In the genomic region with DNA sequence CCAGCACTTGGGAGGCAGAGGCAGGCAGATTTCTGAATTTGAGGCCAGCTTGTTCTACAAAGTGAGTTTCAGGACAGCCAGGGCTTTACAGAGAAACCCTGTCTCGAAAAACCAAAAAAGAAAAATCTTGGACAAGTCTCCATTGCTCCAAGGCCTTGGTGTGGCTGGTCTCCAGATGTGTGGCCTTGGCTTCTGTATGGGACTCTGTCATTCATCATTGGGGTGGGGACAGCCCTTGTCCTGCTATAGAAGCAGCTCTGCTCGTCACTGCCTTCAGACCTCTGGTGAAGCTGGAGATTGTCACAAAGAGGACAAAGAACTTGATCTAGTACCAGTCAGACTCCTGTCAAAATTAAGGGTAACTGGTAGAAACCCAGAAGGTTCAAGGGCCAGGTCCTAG, we compare ENCODE assay signal across 26 mouse cellular contexts. TPM values are rescaled to one million over a fixed set of nuclear protein-coding genes. Genes with fewer than 3 reads are reported as not detected.
A peak's percentile ranks its signal among the peaks of the same experiment; 100 is the strongest.
DNase-seq lines count a peak whose midpoint lies in the region; ATAC-seq and TF ChIP-seq lines count a peak whose summit lies in the region.
"Had no signal": no experiment of that assay in that cellular context is flagged by ENCODE, and none has a peak within 500 bp of the region (broad histone marks: within the 10 kb centered on the region; RNA-seq: fewer than 3 reads in every experiment).

No protein-coding gene starts in this region.

- H3K4me1 ChIP-seq in E14TG2a.4 (replicated peaks; ENCODE audit: low read depth, low read length): peaks cover 59% of the 10 kb centered on the region
- no peaks in the 10 kb centered on the region for H3K4me1 ChIP-seq in forebrain, postnatal 0 days (ENCODE audit: insufficient read depth)
- H3K4me1 ChIP-seq: forebrain, embryonic 10.5 days; forebrain, embryonic 13.5 days had no signal

- peaks cover 11% of the 10 kb centered on the region for H3K9me3 ChIP-seq in E14TG2a.4 (ENCODE audit: low read length)
- H3K9me3 ChIP-seq in forebrain, postnatal 0 days (ENCODE audit: low read length): 0 out of 2 replicates have a peak, but pooled peaks cover 5% of the 10 kb centered on the region
- H3K9me3 ChIP-seq: forebrain, embryonic 13.5 days; G1E; heart, embryonic 10.5 days; heart, embryonic 13.5 days had no signal

- no peak for ATAC-seq in forebrain, postnatal 0 days
- ATAC-seq: forebrain, embryonic 13.5 days; forebrain, embryonic 16.5 days; hindbrain, postnatal 0 days; Patski had no signal

- no peak for TF ChIP-seq CTCF in E14TG2a.4 (conservative IDR thresholded peaks at IDR 0.05; ENCODE audit: low read length)
- no peak for TF ChIP-seq CTCF in forebrain, postnatal 0 days (IDR thresholded peaks at IDR 0.05; ENCODE audit: low read depth)

- H3K27me3 ChIP-seq in E14TG2a.4 (ENCODE audit: insufficient read depth, low read length): peaks cover 6% of the 10 kb centered on the region; the same call in 1 of the 2 replicates
- no peaks in the 10 kb centered on the region for H3K27me3 ChIP-seq in forebrain, postnatal 0 days (ENCODE audit: insufficient read depth, low read length)
- H3K27me3 ChIP-seq: forebrain, embryonic 13.5 days; heart, embryonic 13.5 days; Patski had no signal

- H3K36me3 ChIP-seq in E14TG2a.4 (ENCODE audit: insufficient read depth, low read length): peaks cover 9% of the 10 kb centered on the region; the same call in 1 of the 2 replicates
- H3K36me3 ChIP-seq in forebrain, postnatal 0 days (ENCODE audit: insufficient read depth): no peaks in the 10 kb centered on the region
- H3K36me3 ChIP-seq: forebrain, embryonic 10.5 days; G1E; heart, embryonic 10.5 days; heart, embryonic 13.5 days had no signal

- H3K27ac ChIP-seq in forebrain, postnatal 0 days (ENCODE audit: low read depth, low read length): no peak overlapping the region
- H3K27ac ChIP-seq: forebrain, embryonic 10.5 days; forebrain, embryonic 13.5 days; heart, embryonic 10.5 days; heart, embryonic 13.5 days; hindbrain, embryonic 14.5 days; hindbrain, postnatal 0 days had no signal

- H3K4me2 ChIP-seq in forebrain, postnatal 0 days (ENCODE audit: low read depth): no peak overlapping the region
- H3K4me2 ChIP-seq: forebrain, embryonic 13.5 days; heart, embryonic 13.5 days; hindbrain, embryonic 14.5 days had no signal

- DNase-seq in adrenal gland, adult (ENCODE audit: inconsistent age in 2 of 2, low spot score in 1 of 2): peak; percentile 76 to 88
- DNase-seq in adrenal gland, postnatal 4 days (ENCODE audit: low spot score in 2 of 2): no peak
- DNase-seq in adrenal gland, postnatal 10 days: peak; percentile 59
- DNase-seq in adrenal gland, postnatal 36 days: peak; percentile 73 to 76
- DNase-seq in forebrain, postnatal 0 days: no peak
- no peak for DNase-seq in frontal cortex, postnatal 14 days (ENCODE audit: low spot score in 2 of 2)
- DNase-seq: cerebellum, adult 11-12 months; cerebellum, adult 8-10 months; gastrocnemius, postnatal 25 days had no signal

- 0 out of 2 replicates have a peak overlapping the region, but pooled peaks have one; percentile 10 for H3K4me3 ChIP-seq in E14TG2a.4 (replicated peaks; ENCODE audit: low read length)
- no peak overlapping the region for H3K4me3 ChIP-seq in forebrain, postnatal 0 days (ENCODE audit: low read depth, low read length)
- H3K4me3 ChIP-seq: forebrain, embryonic 10.5 days; forebrain, embryonic 13.5 days; heart, embryonic 10.5 days; heart, embryonic 13.5 days had no signal

- H3K9ac ChIP-seq in forebrain, postnatal 0 days: no peak overlapping the region
- H3K9ac ChIP-seq: forebrain, embryonic 13.5 days; heart, embryonic 13.5 days; hindbrain, embryonic 14.5 days had no signal

- WGBS in forebrain, postnatal 0 days: 90% methylated on average over 2 of the region's 2 CpGs

RNA-seq across cellular contexts. Expression of gene Lefty2, which starts 18.3 kb away (rescaled TPM):
- total RNA-seq in adrenal gland, postnatal 4 days (2021): under 1 TPM; 0.39 to 0.45 TPM
- under 1 TPM; 0.48 to 1.00 TPM for total RNA-seq in adrenal gland, postnatal 10 days (2021)
- total RNA-seq in adrenal gland, postnatal 36 days (2021): 1 to 10 TPM in 1 of 2 experiments, under 1 TPM in 1; 0.43 to 1.2 TPM
- total RNA-seq in forebrain, postnatal 0 days (2014; rRNA removed): 21.1 and 21.2 TPM in 2 replicates
- polyA plus RNA-seq in forebrain, postnatal 0 days (2015; fragmentation: Nextera tagmentation; extraction: Ambion mirVana): 11.3 and 17.3 TPM in 2 replicates
- total RNA-seq: gastrocnemius, adult 8-10 months; gastrocnemius, postnatal 25 days; heart, adult 18-20 months; heart, postnatal 4 days had no signal
- polyA plus RNA-seq: embryonic facial prominence, embryonic 11.5 days; forebrain, embryonic 10.5 days; G1E; hindbrain, embryonic 11.5 days; inflammation-experienced regulatory T-cells, adult 6 months; intestine, embryonic 16.5 days had no signal

RNA-seq across cellular contexts. Expression of gene Sde2, which starts 23.7 kb away (rescaled TPM):
- total RNA-seq in adrenal gland, postnatal 4 days (2021): 10 to 100 TPM; 30.5 to 30.7 TPM
- total RNA-seq in adrenal gland, postnatal 10 days (2021): 10 to 100 TPM; 21.7 to 22.6 TPM
- total RNA-seq in adrenal gland, postnatal 36 days (2021): 10 to 100 TPM; 24.6 to 30.5 TPM
- total RNA-seq in forebrain, postnatal 0 days (2014; rRNA removed): 16.3 and 19.6 TPM in 2 replicates
- 17.8 and 24.8 TPM in 2 replicates for polyA plus RNA-seq in forebrain, postnatal 0 days (2015; fragmentation: Nextera tagmentation; extraction: Ambion mirVana)

RNA-seq across cellular contexts. Expression of gene Pycr2, which starts 29.5 kb away (rescaled TPM):
- total RNA-seq in adrenal gland, postnatal 4 days (2021): 10 to 100 TPM; 43.6 to 43.7 TPM
- 10 to 100 TPM; 32.6 to 34.7 TPM for total RNA-seq in adrenal gland, postnatal 10 days (2021)
- 10 to 100 TPM; 42.9 to 45.6 TPM for total RNA-seq in adrenal gland, postnatal 36 days (2021)
- 64.2 and 81.2 TPM in 2 replicates for total RNA-seq in forebrain, postnatal 0 days (2014; rRNA removed)
- 68.4 and 70.5 TPM in 2 replicates for polyA plus RNA-seq in forebrain, postnatal 0 days (2015; fragmentation: Nextera tagmentation; extraction: Ambion mirVana)

Comparison
In these comparisons a context has a peak if more than half of its experiments do, and no peak if none do; other contexts are left out.
1. DNase-seq: peak in adrenal gland, adult (2 of 2), adrenal gland, postnatal 10 days (single experiment) and adrenal gland, postnatal 36 days (2 of 2); none in adrenal gland, postnatal 4 days (0 of 2), forebrain, postnatal 0 days (single experiment) and frontal cortex, postnatal 14 days (0 of 2).
2. RNA of gene Lefty2, which starts 18.3 kb away (total RNA-seq): 21.1 to 21.2 TPM in forebrain, postnatal 0 days; 0.43 to 1.2 TPM in adrenal gland, postnatal 36 days, 0.48 to 1.00 TPM in adrenal gland, postnatal 10 days and 0.39 to 0.45 TPM in adrenal gland, postnatal 4 days; every median in the first group is over 10 times any median in the second.